8 mouse cellular contexts compared by ENCODE assay signal in the genomic region with DNA sequence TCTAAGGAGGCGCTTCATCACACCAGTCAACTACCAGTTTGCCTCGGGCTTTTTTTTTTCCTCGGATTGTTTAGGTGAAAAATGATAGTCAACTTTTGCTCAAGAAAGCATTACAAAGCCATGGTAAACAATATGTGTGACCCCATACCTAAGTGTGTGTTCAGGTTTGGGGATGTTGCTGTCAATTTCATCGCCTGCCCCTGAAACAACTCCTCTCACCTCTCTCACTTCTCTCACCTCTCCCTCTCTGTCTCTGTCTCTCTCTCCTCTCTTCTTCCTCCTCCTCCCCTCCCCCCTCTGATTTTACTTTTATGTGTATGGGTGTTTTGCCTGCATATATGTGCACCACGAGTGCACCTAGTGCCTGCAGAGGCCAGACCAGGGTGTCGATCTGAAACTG. TPM values are rescaled to one million over a fixed set of nuclear protein-coding genes. Genes with fewer than 3 reads are reported as not detected.
DNase-seq lines count a peak whose midpoint lies in the region; ATAC-seq and TF ChIP-seq lines count a peak whose summit lies in the region.

No protein-coding gene starts in this region.

- no peak for TF ChIP-seq CTCF in liver, postnatal 0 days (IDR thresholded peaks at IDR 0.05; ENCODE audit: low read depth)

- no peak for DNase-seq in heart, embryonic 10.5 days (ENCODE audit: low spot score)
- DNase-seq in heart, adult 9 months (ENCODE audit: low spot score in 2 of 2): no peak
- DNase-seq in CD4-positive, CD25-positive, alpha-beta regulatory T cell, adult 2 months (ENCODE audit: low read depth, low spot score): peak; percentile 27
- DNase-seq in liver, postnatal 0 days: no peak
- DNase-seq in right cerebral cortex, postnatal 25 days: no peak
- no peak for DNase-seq in gastrocnemius, postnatal 25 days
- no peak for DNase-seq in spleen, postnatal 14 days (ENCODE audit: low spot score in 2 of 2)

- H3K27me3 ChIP-seq in heart, embryonic 10.5 days (ENCODE audit: insufficient read depth, poor library complexity, severe bottlenecking): no peaks in the 10 kb centered on the region
- H3K27me3 ChIP-seq in forebrain, embryonic 15.5 days: no peaks in the 10 kb centered on the region
- H3K27me3 ChIP-seq in liver, postnatal 0 days (ENCODE audit: insufficient read depth, low read length): no peaks in the 10 kb centered on the region

- peak overlapping the region; percentile 98 for H3K27ac ChIP-seq in heart, embryonic 10.5 days
- peak overlapping the region; percentile 98 for H3K27ac ChIP-seq in forebrain, embryonic 15.5 days (replicated peaks)
- H3K27ac ChIP-seq in liver, postnatal 0 days (ENCODE audit: low read depth): peak overlapping the region; percentile 94; the same call in 1 of the 2 replicates

- H3K9me3 ChIP-seq in heart, embryonic 10.5 days: no peaks in the 10 kb centered on the region
- no peaks in the 10 kb centered on the region for H3K9me3 ChIP-seq in forebrain, embryonic 15.5 days
- no peaks in the 10 kb centered on the region for H3K9me3 ChIP-seq in liver, postnatal 0 days (ENCODE audit: low read length)

- peak overlapping the region; percentile 99 for H3K9ac ChIP-seq in forebrain, embryonic 15.5 days (replicated peaks)
- H3K9ac ChIP-seq in liver, postnatal 0 days (replicated peaks): peak overlapping the region; percentile 94

- peak overlapping the region; percentile 77 for H3K4me2 ChIP-seq in forebrain, embryonic 15.5 days (replicated peaks)
- H3K4me2 ChIP-seq in liver, postnatal 0 days (ENCODE audit: low read depth, low read length): peak overlapping the region; percentile 88

- no peaks in the 10 kb centered on the region for H3K4me1 ChIP-seq in heart, embryonic 10.5 days
- peaks cover 28% of the 10 kb centered on the region for H3K4me1 ChIP-seq in forebrain, embryonic 15.5 days
- H3K4me1 ChIP-seq in liver, postnatal 0 days (ENCODE audit: insufficient read depth): peaks cover 12% of the 10 kb centered on the region

- no peak for TF ChIP-seq EP300 in liver, postnatal 0 days (IDR thresholded peaks at IDR 0.05; ENCODE audit: low read depth)

- 44% methylated on average over 6 of the region's 6 CpGs for WGBS in heart, embryonic 10.5 days
- 49% methylated on average over 6 of the region's 6 CpGs for WGBS in forebrain, embryonic 15.5 days
- WGBS in liver, postnatal 0 days (ENCODE audit: insufficient replicate concordance): 43% methylated on average over 6 of the region's 6 CpGs

- peak overlapping the region; percentile 98 for H3K4me3 ChIP-seq in heart, embryonic 10.5 days
- peak overlapping the region; percentile 98 for H3K4me3 ChIP-seq in forebrain, embryonic 15.5 days
- H3K4me3 ChIP-seq in liver, postnatal 0 days (ENCODE audit: low read depth, low read length): peak overlapping the region; percentile 94

- H3K36me3 ChIP-seq in heart, embryonic 10.5 days: peaks cover 2% of the 10 kb centered on the region; the same call in 1 of the 2 replicates
- H3K36me3 ChIP-seq in forebrain, embryonic 15.5 days: peaks cover 4% of the 10 kb centered on the region; the same call in 1 of the 2 replicates
- no peaks in the 10 kb centered on the region; the same call in 1 of the 2 replicates for H3K36me3 ChIP-seq in liver, postnatal 0 days (replicated peaks; ENCODE audit: insufficient read depth, low read length)

- no peak for ATAC-seq in forebrain, embryonic 15.5 days (replicated peaks)
- ATAC-seq in liver, postnatal 0 days: no peak

RNA-seq across cellular contexts. Expression of a gene that starts 0.7 kb away (rescaled TPM):
- polyA plus RNA-seq in heart, embryonic 10.5 days (2016; fragmentation: Nextera tagmentation; extraction: Ambion mirVana): 9.8 and 11.5 TPM in 2 replicates
- polyA plus RNA-seq in forebrain, embryonic 15.5 days (2015; fragmentation: Nextera tagmentation; extraction: Ambion mirVana): 39.7 and 40.7 TPM in 2 replicates
- polyA plus RNA-seq in liver, postnatal 0 days (2015; fragmentation: Nextera tagmentation; extraction: Ambion mirVana): 4.8 and 4.9 TPM in 2 replicates
- 10 to 100 TPM; 66.8 to 72.2 TPM for total RNA-seq in gastrocnemius, postnatal 25 days (2021)
